Mouse (Mus musculus): Measurements from ENCODE around the gene Agap3.

- TF ChIP-seq CTCF (IDR thresholded peaks at IDR 0.05; ENCODE audit: borderline replicate concordance, insufficient read depth, low read depth, low read length) (peak; percentile 70), POLR2A (IDR thresholded peaks at IDR 0.05; ENCODE audit: borderline replicate concordance, insufficient read depth, low read length) (0 out of 2 replicates have a peak, but pooled peaks have one; percentile 6)
Measured at GRCm38 (mm10) chr5:24416222-24416736, 35.7 kb upstream of the Agap3 start.

Measured in cerebellum, adult 2 months (tissue).